Mouse (Mus musculus): ENCODE measurements at regions not wholly inside any gene's neighbourhood (a gene's known extent, or its start where the extent isn't known, plus 50 kb on each side); places are given as distances from the start of the nearest gene placed in this dataset.

DNA sequence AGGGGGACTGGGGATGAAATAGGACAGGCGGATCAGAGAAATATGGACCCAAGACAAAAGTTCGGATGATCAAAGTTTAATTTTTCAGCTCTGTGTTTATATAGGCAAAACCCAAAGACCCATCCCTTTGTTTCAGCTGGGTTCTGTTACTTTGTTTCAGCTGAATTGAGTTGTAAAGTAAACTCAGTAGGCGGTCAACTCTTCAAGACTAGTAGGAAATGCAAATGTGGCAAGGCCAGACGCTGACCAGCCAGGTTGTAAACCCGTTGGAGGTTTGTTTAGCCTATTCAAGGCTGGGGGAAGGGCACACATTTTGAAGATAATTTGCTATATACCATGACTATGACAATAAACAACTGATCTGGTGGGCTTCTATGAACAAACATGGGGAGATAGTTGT, 294.7 kb downstream of the Foxo1 start:
- ATAC-seq (replicated peaks; ENCODE audit: low FRiP score), result no peak
- 0 out of 2 replicates have a peak, but pooled peaks cover 3% of the 10 kb centered on the region for H3K4me1 ChIP-seq
- H3K9ac ChIP-seq, result no peak overlapping the region
- no peak overlapping the region for H3K4me2 ChIP-seq
- WGBS, result 42% methylated on average over 5 of the region's 5 CpGs
- no peak overlapping the region for H3K27ac ChIP-seq
- H3K27me3 ChIP-seq, result no peaks in the 10 kb centered on the region
- H3K9me3 ChIP-seq (replicated peaks), result no peaks in the 10 kb centered on the region
- no peaks in the 10 kb centered on the region for H3K36me3 ChIP-seq
- H3K4me3 ChIP-seq (replicated peaks), result no peak overlapping the region

DNA sequence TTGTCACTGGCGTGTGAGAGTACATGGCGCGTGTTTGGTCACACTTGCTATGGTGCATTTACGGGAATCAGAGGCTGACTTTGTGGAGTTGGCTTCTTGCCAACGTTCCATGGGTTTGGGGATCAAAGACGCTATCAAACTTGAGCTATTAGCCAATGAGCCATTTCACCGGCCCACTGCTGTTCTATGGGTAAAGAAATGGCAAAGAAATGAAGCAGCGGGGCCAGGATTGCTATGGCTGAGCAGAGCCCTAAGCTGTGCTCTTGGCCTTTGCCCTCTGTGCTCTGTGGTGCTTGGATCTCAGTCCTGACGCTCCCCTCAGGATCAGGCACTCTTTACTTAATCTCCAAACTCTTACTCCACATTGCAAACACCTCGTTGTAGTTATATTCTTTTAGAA, 291.3 kb downstream of the Foxo1 start:
- H3K36me3 ChIP-seq, result no peaks in the 10 kb centered on the region
- H3K4me2 ChIP-seq, result no peak overlapping the region
- no peaks in the 10 kb centered on the region for H3K27me3 ChIP-seq
- WGBS, result 69% methylated on average over 10 of the region's 10 CpGs
- no peak for ATAC-seq (replicated peaks; ENCODE audit: low FRiP score)
- no peak overlapping the region for H3K9ac ChIP-seq
- no peak overlapping the region for H3K27ac ChIP-seq
- no peaks in the 10 kb centered on the region for H3K9me3 ChIP-seq (replicated peaks)
- 0 out of 2 replicates have a peak, but pooled peaks cover 3% of the 10 kb centered on the region for H3K4me1 ChIP-seq
- H3K4me3 ChIP-seq (replicated peaks), result no peak overlapping the region

GRCm38 (mm10) chr3:52558765-52559164, 290.6 kb downstream of the Foxo1 start:
- Histone ChIP-seq H3K4me1 (0 out of 2 replicates have a peak, but pooled peaks cover 3% of the 10 kb centered on the region), H3K4me2 (no peak overlapping the region), H3K9ac (no peak overlapping the region), H3K27me3 (no peaks in the 10 kb centered on the region), H3K9me3 (replicated peaks) (no peaks in the 10 kb centered on the region), H3K4me3 (replicated peaks) (no peak overlapping the region), H3K27ac (no peak overlapping the region), H3K36me3 (no peaks in the 10 kb centered on the region)
- WGBS, result 55% methylated on average over 6 of the region's 6 CpGs
- ATAC-seq (replicated peaks; ENCODE audit: low FRiP score), result no peak

DNA sequence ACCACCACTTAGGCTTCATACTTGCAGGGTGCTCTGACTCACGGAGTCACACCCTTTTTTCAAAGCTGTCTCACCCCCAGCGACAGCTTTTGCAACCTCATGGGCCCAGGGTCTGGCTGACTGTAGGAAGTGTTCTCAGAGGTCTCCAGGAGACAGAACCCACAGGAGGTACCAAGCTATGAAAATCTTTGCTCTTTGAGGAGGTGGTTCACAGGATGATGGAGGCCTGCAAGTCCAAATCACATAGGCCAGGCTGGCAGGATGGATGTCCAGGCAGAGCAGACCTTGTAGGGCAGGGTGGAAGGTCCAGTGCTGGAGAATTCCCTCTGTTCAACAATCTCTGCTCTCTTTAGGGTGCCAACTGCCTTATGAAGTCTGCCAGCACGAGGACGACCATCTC, 289.2 kb downstream of the Foxo1 start:
- no peak for ATAC-seq (replicated peaks; ENCODE audit: low FRiP score)
- Histone ChIP-seq H3K27me3 (no peaks in the 10 kb centered on the region), H3K9me3 (replicated peaks) (no peaks in the 10 kb centered on the region), H3K27ac (no peak overlapping the region), H3K36me3 (no peaks in the 10 kb centered on the region), H3K4me2 (no peak overlapping the region), H3K4me3 (replicated peaks) (no peak overlapping the region), H3K4me1 (0 out of 2 replicates have a peak, but pooled peaks cover 3% of the 10 kb centered on the region), H3K9ac (no peak overlapping the region)
- 84% methylated on average over 4 of the region's 4 CpGs for WGBS

DNA sequence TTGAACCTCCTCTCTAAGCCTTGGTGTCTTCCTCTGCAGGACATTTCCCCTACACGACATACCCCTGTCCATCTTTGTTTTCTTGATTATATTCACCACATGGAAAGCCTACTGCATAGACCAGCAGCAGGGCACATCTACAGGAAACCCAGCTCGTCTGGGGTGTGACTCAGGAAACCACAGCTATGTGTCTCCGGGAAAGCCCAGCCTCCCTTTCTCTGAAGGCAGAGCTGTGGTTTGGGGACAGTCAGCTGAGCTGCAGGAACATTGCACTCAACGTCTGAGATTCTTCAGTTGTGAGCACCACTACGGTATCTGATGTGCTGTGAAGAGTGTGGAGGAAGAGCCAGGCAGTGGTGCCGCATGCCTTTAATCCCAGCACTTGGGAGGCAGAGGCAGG, 286.9 kb downstream of the Foxo1 start:
- H3K36me3 ChIP-seq, result no peaks in the 10 kb centered on the region
- ATAC-seq (replicated peaks; ENCODE audit: low FRiP score), result no peak
- WGBS, result 74% methylated on average over 6 of the region's 6 CpGs
- no peak overlapping the region for H3K9ac ChIP-seq
- H3K4me3 ChIP-seq (replicated peaks), result no peak overlapping the region
- 0 out of 2 replicates have a peak, but pooled peaks cover 3% of the 10 kb centered on the region for H3K4me1 ChIP-seq
- H3K9me3 ChIP-seq (replicated peaks), result no peaks in the 10 kb centered on the region
- H3K27ac ChIP-seq, result no peak overlapping the region
- H3K4me2 ChIP-seq, result no peak overlapping the region
- no peaks in the 10 kb centered on the region for H3K27me3 ChIP-seq

DNA sequence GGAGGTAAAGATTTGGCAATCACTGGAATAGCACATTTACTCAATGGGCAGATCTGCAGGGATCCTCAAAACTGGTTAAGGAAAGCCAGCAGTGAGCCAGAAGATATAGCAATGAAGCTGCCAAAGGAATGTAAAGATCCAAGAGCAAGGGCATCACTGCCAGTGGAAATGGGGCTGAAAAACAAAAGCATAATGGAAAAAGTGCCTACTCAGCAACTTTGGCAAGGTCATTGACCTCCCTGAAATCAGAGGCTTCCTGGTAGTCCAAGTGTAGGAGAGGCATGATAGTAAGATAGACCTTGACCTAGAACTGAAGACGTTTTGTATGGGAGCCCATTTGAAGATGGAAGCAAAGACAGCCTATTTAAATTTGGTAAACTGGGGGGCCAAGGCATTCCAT, 286.4 kb downstream of the Foxo1 start:
- no peak for ATAC-seq (replicated peaks; ENCODE audit: low FRiP score)
- WGBS, result 76% methylated on average over 1 of the region's 1 CpGs
- no peak overlapping the region for H3K4me3 ChIP-seq (replicated peaks)

GRCm38 (mm10) chr3:52548201-52548893, 280.2 kb downstream of the Foxo1 start:
- no peak overlapping the region for H3K27ac ChIP-seq
- no peak overlapping the region for H3K4me3 ChIP-seq (replicated peaks)
- H3K4me1 ChIP-seq, result no peaks in the 10 kb centered on the region
- H3K36me3 ChIP-seq, result no peaks in the 10 kb centered on the region
- H3K9me3 ChIP-seq (replicated peaks), result no peaks in the 10 kb centered on the region
- 89% methylated on average over 6 of the region's 6 CpGs for WGBS
- H3K4me2 ChIP-seq, result no peak overlapping the region
- H3K9ac ChIP-seq, result no peak overlapping the region
- ATAC-seq (replicated peaks; ENCODE audit: low FRiP score), result no peak
- H3K27me3 ChIP-seq, result no peaks in the 10 kb centered on the region

More for the DNA sequence above, 286.4 kb downstream of the Foxo1 start:
- H3K4me2 ChIP-seq, result no peak overlapping the region
- no peak overlapping the region for H3K9ac ChIP-seq
- no peaks in the 10 kb centered on the region for H3K9me3 ChIP-seq (replicated peaks)
- no peaks in the 10 kb centered on the region for H3K27me3 ChIP-seq
- 0 out of 2 replicates have a peak, but pooled peaks cover 1% of the 10 kb centered on the region for H3K4me1 ChIP-seq
- H3K27ac ChIP-seq, result no peak overlapping the region
- H3K36me3 ChIP-seq, result no peaks in the 10 kb centered on the region

GRCm38 (mm10) chr3:52546035-52546434, 277.9 kb downstream of the Foxo1 start:
- Histone ChIP-seq H3K4me1 (peaks cover 9% of the 10 kb centered on the region; the same call in 1 of the 2 replicates), H3K4me3 (replicated peaks) (no peak overlapping the region), H3K36me3 (no peaks in the 10 kb centered on the region), H3K9me3 (replicated peaks) (no peaks in the 10 kb centered on the region), H3K4me2 (no peak overlapping the region), H3K9ac (no peak overlapping the region), H3K27me3 (no peaks in the 10 kb centered on the region), H3K27ac (no peak overlapping the region)
- ATAC-seq (replicated peaks; ENCODE audit: low FRiP score), result no peak
- 88% methylated on average over 5 of the region's 5 CpGs for WGBS

DNA sequence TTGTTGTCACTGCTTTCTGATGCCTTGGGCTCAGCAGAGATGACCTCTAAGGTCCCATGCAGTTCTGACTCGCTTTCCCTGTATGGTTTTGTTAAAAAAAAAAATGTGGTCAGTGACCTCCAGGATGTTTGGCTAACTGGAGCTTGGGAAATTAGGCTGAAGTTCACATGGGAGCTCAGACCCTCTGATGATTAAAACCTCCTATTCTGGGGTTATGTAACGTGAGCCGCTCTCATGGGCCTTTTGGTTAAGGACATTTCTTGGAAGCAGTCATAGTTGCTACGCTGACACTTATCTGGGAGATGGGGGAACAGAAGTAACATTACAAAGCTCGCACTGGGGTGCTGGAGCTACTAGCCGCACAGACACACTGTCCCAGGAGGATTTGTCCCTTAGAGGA, 274.9 kb downstream of the Foxo1 start:
- H3K36me3 ChIP-seq, result no peaks in the 10 kb centered on the region
- no peaks in the 10 kb centered on the region for H3K27me3 ChIP-seq
- H3K27ac ChIP-seq, result no peak overlapping the region
- peaks cover 17% of the 10 kb centered on the region; the same call in 1 of the 2 replicates for H3K4me1 ChIP-seq
- H3K4me3 ChIP-seq (replicated peaks), result no peak overlapping the region
- no peaks in the 10 kb centered on the region for H3K9me3 ChIP-seq (replicated peaks)
- whole genome bisulfite sequencing, result 61% methylated on average over 6 of the region's 6 CpGs
- no peak overlapping the region for H3K9ac ChIP-seq
- ATAC-seq (replicated peaks; ENCODE audit: low FRiP score), result no peak
- no peak overlapping the region for H3K4me2 ChIP-seq

GRCm38 (mm10) chr3:52540862-52541380, 272.8 kb downstream of the Foxo1 start:
- Histone ChIP-seq H3K4me1 (peaks cover 18% of the 10 kb centered on the region), H3K9me3 (replicated peaks) (no peaks in the 10 kb centered on the region), H3K9ac (no peak overlapping the region), H3K36me3 (no peaks in the 10 kb centered on the region), H3K4me3 (replicated peaks) (no peak overlapping the region), H3K27ac (no peak overlapping the region), H3K27me3 (no peaks in the 10 kb centered on the region), H3K4me2 (no peak overlapping the region)
- 43% methylated on average over 9 of the region's 9 CpGs for WGBS
- no peak for ATAC-seq (replicated peaks; ENCODE audit: low FRiP score)

- ATAC-seq (replicated peaks; ENCODE audit: low FRiP score), result no peak
- no peaks in the 10 kb centered on the region for H3K36me3 ChIP-seq
Observed at GRCm38 (mm10) chr3:52539813-52540378, 271.8 kb downstream of the Foxo1 start.

DNA sequence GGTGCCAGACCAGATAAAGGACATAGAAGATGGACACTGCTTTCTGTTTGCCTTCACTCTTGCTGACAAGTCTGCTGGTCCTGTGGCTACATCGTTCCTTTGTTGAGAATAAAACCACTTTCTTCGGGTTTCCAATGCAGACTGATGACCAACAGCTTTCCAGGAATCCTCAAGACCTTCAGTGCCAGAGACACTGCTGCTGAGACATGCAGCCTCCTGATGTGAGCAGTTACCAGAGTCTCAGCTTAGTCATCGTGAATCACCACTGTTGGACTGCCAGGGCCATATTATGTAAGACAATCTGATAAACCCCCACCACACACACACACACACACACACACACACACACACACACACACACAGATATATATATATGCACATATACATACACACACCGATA, 270.2 kb downstream of the Foxo1 start:
- no peak overlapping the region for H3K27ac ChIP-seq
- H3K27me3 ChIP-seq, result no peaks in the 10 kb centered on the region
- no peak overlapping the region for H3K4me2 ChIP-seq
- no peak overlapping the region for H3K4me3 ChIP-seq (replicated peaks)
- WGBS, result 86% methylated on average over 4 of the region's 4 CpGs
- no peak overlapping the region for H3K9ac ChIP-seq
- peaks cover 27% of the 10 kb centered on the region for H3K4me1 ChIP-seq
- H3K36me3 ChIP-seq, result no peaks in the 10 kb centered on the region
- H3K9me3 ChIP-seq (replicated peaks), result no peaks in the 10 kb centered on the region
- ATAC-seq (replicated peaks; ENCODE audit: low FRiP score), result no peak

More at GRCm38 (mm10) chr3:52539813-52540378, 271.8 kb downstream of the Foxo1 start:
- Histone ChIP-seq H3K27ac (no peak overlapping the region), H3K9ac (no peak overlapping the region), H3K4me1 (peaks cover 27% of the 10 kb centered on the region), H3K4me2 (no peak overlapping the region), H3K27me3 (no peaks in the 10 kb centered on the region), H3K4me3 (replicated peaks) (no peak overlapping the region), H3K9me3 (replicated peaks) (no peaks in the 10 kb centered on the region)
- WGBS, result 38% methylated on average over 10 of the region's 10 CpGs
